Mouse (Mus musculus) fat pad, adult 2 months (tissue): ENCODE measurements around the gene Rgs12.
A peak's percentile ranks its signal among the peaks of the same experiment; 100 is the strongest.

Experiments used
- DNase-seq: peaks from one replicate; pipeline ENCODE4 v3.0.0-alpha.2; 2011; ENCODE audit warnings: low read depth, low spot score; ENCODE audit errors: extremely low read depth

Rgs12 gene

DNA sequence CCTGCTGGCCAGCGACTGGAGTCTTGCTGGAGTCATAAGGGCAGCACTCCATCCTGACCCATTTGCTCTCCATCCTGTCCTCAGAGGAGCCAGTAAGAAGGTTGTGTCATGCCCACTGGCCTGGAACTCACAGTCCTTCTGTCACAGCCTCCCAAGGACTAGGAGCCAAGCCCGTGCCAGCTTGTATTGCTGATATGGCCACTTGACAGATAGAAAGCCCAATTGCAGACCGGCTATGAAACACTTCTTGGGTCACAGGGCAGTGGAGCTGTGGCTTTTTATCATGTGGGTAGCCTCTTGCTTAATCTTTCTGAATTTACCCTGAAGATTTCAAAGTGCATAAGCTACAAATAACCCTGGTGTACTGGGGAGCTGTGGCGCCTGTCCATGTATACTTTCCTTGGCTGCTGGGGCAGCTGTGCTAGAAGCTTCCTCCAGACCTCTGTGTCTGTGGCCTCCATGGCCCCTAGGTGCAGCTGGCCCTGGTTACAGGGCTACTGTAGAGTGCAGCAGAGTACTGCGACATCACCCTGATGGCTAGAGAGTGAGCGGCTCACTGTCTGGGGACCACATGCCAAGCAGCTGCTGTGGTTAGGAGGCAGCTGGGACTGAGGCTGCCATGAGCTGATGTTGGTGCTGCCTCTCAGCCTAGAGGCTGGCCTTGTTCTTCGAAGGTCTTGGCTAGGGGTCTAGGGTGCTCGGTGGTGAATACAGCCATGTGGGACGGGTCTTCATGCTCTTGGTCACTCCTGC is 27.5 kb downstream of the Rgs12 start:
- DNase-seq: no peak

- DNase-seq: no peak
Observed at GRCm38 (mm10) chr5:34980099-34980498, 30.9 kb downstream of the Rgs12 start.

- no peak for DNase-seq
Observed at GRCm38 (mm10) chr5:34981734-34982133, 32.5 kb downstream of the Rgs12 start.

DNA sequence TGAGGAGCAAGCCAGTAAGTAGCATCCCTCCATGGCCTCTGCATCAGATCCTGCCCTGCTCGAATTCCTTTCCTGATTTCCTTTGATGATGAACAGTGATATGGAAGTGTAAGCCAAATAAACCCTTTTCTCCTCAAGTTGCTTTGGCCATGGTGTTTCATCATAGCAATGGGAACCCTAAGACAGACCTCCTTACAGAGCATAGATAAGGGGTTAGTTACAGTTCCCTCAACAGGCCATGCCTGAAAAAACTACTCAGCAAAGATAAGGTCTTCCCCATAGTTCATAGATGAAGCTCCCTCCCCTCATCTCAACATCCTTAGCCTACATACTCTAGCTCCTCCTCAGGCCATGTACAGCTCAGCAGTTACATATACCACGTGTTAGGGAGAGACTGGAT is 35.7 kb downstream of the Rgs12 start:
- no peak for DNase-seq

GRCm38 (mm10) chr5:34985867-34986266 is 36.6 kb downstream of the Rgs12 start:
- DNase-seq: no peak

- no peak for DNase-seq
Observed at GRCm38 (mm10) chr5:34987396-34987795, 38.2 kb downstream of the Rgs12 start.

DNA sequence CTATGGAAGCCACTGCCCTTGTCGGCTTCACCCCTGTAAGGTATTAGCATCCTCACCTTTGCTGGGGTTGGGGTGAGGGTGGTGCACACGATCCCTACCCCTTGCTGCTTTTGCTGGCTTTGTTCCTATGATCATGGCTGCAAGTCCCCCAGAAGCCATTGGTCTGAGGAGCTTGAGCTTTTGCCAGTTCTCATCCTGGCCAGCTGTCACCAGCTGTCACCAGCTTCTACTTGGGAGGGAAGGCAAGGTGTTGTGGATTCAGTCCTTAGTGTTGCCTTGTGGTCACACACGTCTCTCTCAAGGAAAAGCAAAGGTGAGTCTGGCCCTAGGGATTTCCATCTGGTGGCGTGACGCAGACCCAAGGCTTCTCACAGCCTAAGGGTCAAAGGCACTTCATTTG is 39.4 kb downstream of the Rgs12 start:
- DNase-seq: no peak

DNA sequence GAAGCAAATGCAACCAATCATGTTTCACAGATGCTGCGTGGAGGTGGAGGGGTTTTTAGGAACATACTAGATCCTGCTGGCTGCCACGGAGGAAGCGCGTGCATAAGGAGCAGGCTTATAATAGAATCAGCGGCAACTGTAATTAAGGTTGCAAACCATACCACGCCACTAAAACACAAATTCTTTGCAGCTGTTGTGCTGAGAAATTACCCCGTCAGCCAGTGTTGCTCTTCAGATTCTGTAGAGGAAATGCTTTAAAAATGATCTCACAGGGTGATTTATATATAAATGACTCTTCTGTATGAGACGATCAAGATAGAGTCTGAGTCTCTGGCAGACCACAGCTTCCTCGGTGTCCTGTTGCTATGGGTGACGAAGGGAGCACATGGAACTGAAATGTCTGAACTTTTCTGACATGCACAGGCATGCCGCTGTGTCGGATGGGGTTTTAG is 40.1 kb downstream of the Rgs12 start:
- no peak for DNase-seq

DNA sequence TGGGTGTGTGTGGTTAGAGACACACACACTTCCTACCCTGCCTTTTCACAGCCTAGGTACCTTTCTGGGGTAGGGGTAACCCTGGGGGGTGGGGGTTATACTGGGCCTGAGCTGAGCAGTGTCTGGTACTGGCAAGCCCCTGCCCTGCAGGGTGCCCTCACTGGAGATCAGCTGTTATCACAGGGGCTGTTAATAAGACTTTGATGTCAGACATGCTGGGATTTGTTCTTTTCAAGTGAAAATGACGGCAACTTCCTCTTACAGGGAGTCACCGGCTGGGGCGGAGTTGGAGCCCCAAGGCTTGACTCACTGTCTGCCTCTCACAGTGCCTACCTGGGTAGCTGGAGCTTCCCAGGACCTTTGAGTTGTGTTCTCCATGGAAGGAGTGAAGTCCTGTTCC is 49.5 kb downstream of the Rgs12 start:
- DNase-seq: no peak

DNA sequence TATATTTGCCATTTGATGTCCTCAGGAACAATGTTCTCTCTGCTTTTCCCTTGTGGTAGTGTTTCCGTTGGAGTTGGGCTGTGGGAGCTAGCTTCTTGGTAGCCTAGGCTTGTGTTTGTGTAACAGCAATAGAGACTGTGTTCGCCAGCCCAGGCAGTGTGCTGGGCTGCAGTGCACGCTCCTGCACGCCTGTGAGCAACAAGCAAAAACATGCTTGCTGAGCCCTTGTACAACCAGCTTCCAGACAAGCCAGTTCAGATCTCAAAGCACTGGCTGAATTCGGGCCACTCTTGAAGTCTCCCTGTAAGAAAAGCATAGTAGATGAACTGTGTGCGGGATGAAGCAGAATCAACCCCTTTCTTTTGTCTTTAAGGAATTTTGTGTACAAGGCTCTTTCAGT is 50.0 kb downstream of the Rgs12 start:
- DNase-seq: no peak

GRCm38 (mm10) chr5:35000323-35000722 is 51.1 kb downstream of the Rgs12 start:
- no peak for DNase-seq

GRCm38 (mm10) chr5:35001144-35001543 is 51.9 kb downstream of the Rgs12 start:
- no peak for DNase-seq

GRCm38 (mm10) chr5:35003611-35004162 is 54.4 kb downstream of the Rgs12 start:
- no peak for DNase-seq

- peak; percentile 88 for DNase-seq
Observed at GRCm38 (mm10) chr5:35004769-35005168, 55.5 kb downstream of the Rgs12 start.

DNA sequence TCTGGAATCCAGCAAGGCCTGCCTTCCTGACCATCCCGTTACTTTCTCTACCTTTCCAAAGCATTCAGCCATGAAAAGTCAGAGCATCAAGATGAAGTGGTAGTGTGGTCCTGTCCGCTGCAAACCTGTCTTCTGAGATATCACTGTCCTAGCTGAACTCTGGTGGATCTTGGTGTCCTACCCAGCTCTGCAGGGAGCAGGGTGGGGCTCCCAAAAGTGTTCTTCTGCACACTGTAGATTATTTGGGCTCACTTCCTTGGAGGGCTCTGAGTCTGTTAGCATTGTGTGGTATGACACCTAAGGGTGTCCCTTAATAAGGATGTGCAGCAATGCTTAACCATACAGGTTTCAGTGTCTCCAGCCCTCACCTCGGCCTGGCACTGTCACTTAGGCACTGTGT is 56.4 kb downstream of the Rgs12 start:
- no peak for DNase-seq

GRCm38 (mm10) chr5:35006599-35006998 is 57.4 kb downstream of the Rgs12 start:
- no peak for DNase-seq

- no peak for DNase-seq
Observed at GRCm38 (mm10) chr5:35009163-35009562, 59.9 kb downstream of the Rgs12 start.

- DNase-seq: no peak
Observed at GRCm38 (mm10) chr5:35010656-35011055, 61.4 kb downstream of the Rgs12 start.

DNA sequence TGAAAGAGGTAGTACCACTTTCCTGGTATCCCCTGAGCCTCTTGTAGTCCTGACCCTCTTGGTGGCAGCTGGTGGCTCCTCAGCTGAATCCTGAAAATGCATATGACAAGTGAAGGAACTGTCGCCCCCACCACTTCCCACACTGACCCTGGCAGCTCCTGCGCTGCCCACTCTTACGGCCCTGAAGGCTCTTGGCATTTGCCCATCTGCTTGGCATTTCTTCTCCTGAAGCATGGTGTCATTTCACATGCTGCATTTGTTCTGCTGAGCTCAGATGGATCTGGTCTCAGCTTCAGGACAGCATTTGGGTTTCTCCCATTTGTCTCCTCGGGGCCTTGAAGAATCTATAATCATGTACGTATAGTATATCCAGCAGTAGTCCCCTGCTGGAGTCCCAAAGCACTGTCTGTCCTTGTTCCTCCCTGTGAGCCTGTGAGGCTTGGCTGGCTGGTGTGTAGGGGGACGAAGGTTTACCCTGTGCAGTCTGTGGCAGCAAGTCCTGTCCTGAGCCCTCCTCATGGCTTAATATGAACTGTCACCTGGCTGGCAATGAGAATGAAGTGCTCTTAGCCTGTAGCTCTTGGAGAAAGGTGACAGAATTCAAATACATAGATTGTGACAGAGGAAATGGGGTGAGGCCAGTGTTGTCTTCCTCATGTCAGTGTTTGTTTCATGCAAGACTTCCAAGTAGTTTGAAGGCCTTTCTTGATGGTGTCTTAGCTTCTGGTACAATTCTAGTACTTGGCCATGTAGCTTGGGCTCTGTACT is 62.1 kb downstream of the Rgs12 start:
- DNase-seq: peak; percentile 96

GRCm38 (mm10) chr5:35014036-35014435 is 64.8 kb downstream of the Rgs12 start:
- DNase-seq: no peak

DNA sequence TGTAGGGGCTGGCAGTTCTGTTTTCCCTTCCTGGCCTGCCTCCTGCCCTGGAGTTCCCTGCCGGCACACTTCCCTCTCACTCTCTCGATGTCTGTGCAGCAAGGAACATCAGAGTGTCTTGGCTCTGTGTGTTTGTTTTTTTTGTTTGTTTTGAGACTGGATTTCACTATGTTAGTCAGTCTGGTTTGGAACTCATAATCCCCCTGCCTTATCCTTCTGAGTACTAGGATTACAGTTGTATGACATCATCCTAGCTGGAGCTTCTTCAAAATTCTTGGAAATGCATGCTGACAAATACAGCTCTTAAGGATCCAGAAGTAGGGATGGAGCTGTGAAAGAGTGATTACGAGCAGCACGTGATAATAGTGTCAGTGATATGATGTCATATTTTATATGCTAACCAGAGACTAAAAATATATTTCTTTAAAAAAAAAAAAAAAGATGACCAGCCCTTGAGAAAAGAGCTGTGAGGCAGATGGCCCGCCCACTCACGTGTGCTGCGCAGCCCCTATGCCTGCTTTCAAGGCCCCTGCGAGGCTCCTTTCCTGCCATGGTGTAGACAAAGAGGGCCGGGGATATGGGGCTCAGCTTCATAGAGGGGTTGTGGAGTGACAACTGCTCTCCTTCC is 70.5 kb downstream of the Rgs12 start:
- DNase-seq: no peak
